38 mouse cellular contexts compared by ENCODE assay signal in genomic region chr11:101272446-101272845, GRCm38 (mm10). TPM values are rescaled to one million over a fixed set of nuclear protein-coding genes. Genes with fewer than 3 reads are reported as not detected.
"Had no signal": no experiment of that assay in that cellular context is flagged by ENCODE, and none has a peak within 500 bp of the region (broad histone marks: within the 10 kb centered on the region; RNA-seq: fewer than 3 reads in every experiment).

No protein-coding gene starts in this region.

- H3K27me3 ChIP-seq: lung, embryonic 15.5 days had no signal

- ATAC-seq: liver, embryonic 12.5 days; liver, postnatal 0 days; lung, postnatal 0 days; midbrain, embryonic 13.5 days; midbrain, embryonic 15.5 days; midbrain, embryonic 16.5 days had no signal

- H3K9ac ChIP-seq: limb, embryonic 12.5 days; limb, embryonic 13.5 days; limb, embryonic 15.5 days; liver, embryonic 12.5 days; liver, embryonic 13.5 days; liver, embryonic 14.5 days; liver, embryonic 15.5 days; liver, postnatal 0 days; lung, embryonic 14.5 days; lung, embryonic 15.5 days; midbrain, embryonic 12.5 days; midbrain, embryonic 13.5 days; midbrain, embryonic 15.5 days; neural tube, embryonic 12.5 days; neural tube, embryonic 13.5 days had no signal

- H3K4me2 ChIP-seq: limb, embryonic 12.5 days; limb, embryonic 13.5 days; limb, embryonic 15.5 days; liver, embryonic 11.5 days; liver, embryonic 12.5 days; liver, embryonic 13.5 days; liver, embryonic 15.5 days; lung, embryonic 14.5 days; lung, embryonic 15.5 days; midbrain, embryonic 11.5 days; midbrain, embryonic 12.5 days; midbrain, embryonic 13.5 days; midbrain, embryonic 15.5 days; neural tube, embryonic 12.5 days; neural tube, embryonic 13.5 days had no signal

- H3K36me3 ChIP-seq: midbrain, embryonic 12.5 days; midbrain, embryonic 15.5 days had no signal

- H3K9me3 ChIP-seq: limb, embryonic 10.5 days; limb, embryonic 12.5 days; limb, embryonic 13.5 days; limb, embryonic 15.5 days; liver, embryonic 12.5 days; liver, embryonic 13.5 days; liver, embryonic 15.5 days; lung, embryonic 15.5 days; midbrain, embryonic 10.5 days; midbrain, embryonic 12.5 days; midbrain, embryonic 13.5 days; midbrain, embryonic 15.5 days; neural tube, embryonic 12.5 days; neural tube, embryonic 13.5 days had no signal

- DNase-seq: left cerebral cortex, postnatal 4 days; liver; liver, embryonic 13.5 days; liver, postnatal 0 days; lung, adult 18-20 months; lung, adult 2 months; lung, embryonic 14.5 days; lung, postnatal 10 days; lung, postnatal 14 days; lung, postnatal 36 days; lung, postnatal 4 days; midbrain, embryonic 14.5 days had no signal

- H3K27ac ChIP-seq: limb, embryonic 10.5 days; limb, embryonic 12.5 days; limb, embryonic 13.5 days; limb, embryonic 15.5 days; liver, embryonic 12.5 days; liver, embryonic 13.5 days; liver, embryonic 14.5 days; liver, embryonic 15.5 days; lung, embryonic 15.5 days; macrophage; midbrain, embryonic 10.5 days; midbrain, embryonic 12.5 days; midbrain, embryonic 13.5 days; midbrain, embryonic 15.5 days; neural tube, embryonic 12.5 days; neural tube, embryonic 13.5 days had no signal

- H3K4me3 ChIP-seq: limb, embryonic 10.5 days; limb, embryonic 12.5 days; limb, embryonic 13.5 days; limb, embryonic 15.5 days; liver, embryonic 12.5 days; liver, embryonic 13.5 days; liver, embryonic 15.5 days; lung, embryonic 15.5 days; megakaryocyte, embryonic 14.5 days; midbrain, embryonic 10.5 days; midbrain, embryonic 12.5 days; midbrain, embryonic 13.5 days; midbrain, embryonic 15.5 days; neural tube, embryonic 12.5 days; neural tube, embryonic 13.5 days had no signal

RNA-seq across cellular contexts. Expression of gene Cntd1, which starts 6.4 kb away (rescaled TPM):
- total RNA-seq: liver, adult 2 months; midbrain, postnatal 0 days; monocyte, adult 5-6 weeks had no signal
- polyA plus RNA-seq: liver, adult 2 months had no signal

RNA-seq across cellular contexts. Expression of gene Wnk4, which starts 12.1 kb away (rescaled TPM):
- total RNA-seq: megakaryocyte progenitor cell, adult 5-6 weeks had no signal
- polyA plus RNA-seq: macrophage had no signal

RNA-seq across cellular contexts. Expression of gene Ramp2, which starts 26.6 kb away (rescaled TPM):
- total RNA-seq: megakaryocyte, adult 5-6 weeks; megakaryocyte-erythroid progenitor cell, adult 5-6 weeks; monocyte, adult 5-6 weeks had no signal
- polyA plus RNA-seq: macrophage had no signal
